Mouse (Mus musculus) ovary, postnatal 36 days (tissue): Measurements from ENCODE around the gene Galntl6.
"Not testable (repeated sequence)": the region's sequence is repeated elsewhere in the genome, so short reads cannot be mapped to it uniquely, and the experiment has no call there.

Source experiments
- DNase-seq: peaks from one replicate; pipeline ENCODE4 v3.0.0; 2022; ENCODE audit warnings: low spot score, mixed read lengths

The Galntl6 gene

GRCm38 (mm10) chr8:57765726-57766351 is 1146.6 kb downstream of the Galntl6 start:
- no peak for DNase-seq

GRCm38 (mm10) chr8:57765192-57765591 is 1147.2 kb downstream of the Galntl6 start:
- DNase-seq: no peak

- not testable (repeated sequence) for DNase-seq
These were observed 1149.8 kb downstream of the Galntl6 start for GRCm38 (mm10) chr8:57762622-57763021.

GRCm38 (mm10) chr8:57760921-57761320 is 1151.5 kb downstream of the Galntl6 start:
- no peak for DNase-seq

GRCm38 (mm10) chr8:57758857-57759256 is 1153.6 kb downstream of the Galntl6 start:
- no peak for DNase-seq

- DNase-seq: no peak
These were observed 1155.0 kb downstream of the Galntl6 start for GRCm38 (mm10) chr8:57757476-57757875.

GRCm38 (mm10) chr8:57754066-57754465 is 1158.4 kb downstream of the Galntl6 start:
- DNase-seq: no peak

GRCm38 (mm10) chr8:57743636-57744035 is 1168.8 kb downstream of the Galntl6 start:
- DNase-seq: no peak

- DNase-seq: peak; percentile 4
These were observed 1170.5 kb downstream of the Galntl6 start for GRCm38 (mm10) chr8:57741983-57742382.

- DNase-seq: no peak
These were observed 1171.1 kb downstream of the Galntl6 start for GRCm38 (mm10) chr8:57741309-57741708.

- DNase-seq: no peak
These were observed 1175.2 kb downstream of the Galntl6 start for GRCm38 (mm10) chr8:57737281-57737680.

- DNase-seq: no peak
These were observed 1179.6 kb downstream of the Galntl6 start for GRCm38 (mm10) chr8:57732795-57733194.

- no peak for DNase-seq
These were observed 1180.8 kb downstream of the Galntl6 start for GRCm38 (mm10) chr8:57731666-57732065.

GRCm38 (mm10) chr8:57728276-57728675 is 1184.2 kb downstream of the Galntl6 start:
- DNase-seq: no peak

- DNase-seq: no peak
These were observed 1187.4 kb downstream of the Galntl6 start for GRCm38 (mm10) chr8:57724843-57725627.
